Mouse (Mus musculus) right cerebral cortex, postnatal 10 days (tissue): ENCODE results near the gene Tm9sf4.
A peak's percentile ranks its signal among the peaks of the same experiment; 100 is the strongest.

ENCODE experiments used
- DNase-seq, 2 experiments: peaks; one replicate each; pipeline ENCODE4 v3.0.0; 2021; ENCODE audit warnings: low spot score in 2 of 2

Gene Tm9sf4

DNA sequence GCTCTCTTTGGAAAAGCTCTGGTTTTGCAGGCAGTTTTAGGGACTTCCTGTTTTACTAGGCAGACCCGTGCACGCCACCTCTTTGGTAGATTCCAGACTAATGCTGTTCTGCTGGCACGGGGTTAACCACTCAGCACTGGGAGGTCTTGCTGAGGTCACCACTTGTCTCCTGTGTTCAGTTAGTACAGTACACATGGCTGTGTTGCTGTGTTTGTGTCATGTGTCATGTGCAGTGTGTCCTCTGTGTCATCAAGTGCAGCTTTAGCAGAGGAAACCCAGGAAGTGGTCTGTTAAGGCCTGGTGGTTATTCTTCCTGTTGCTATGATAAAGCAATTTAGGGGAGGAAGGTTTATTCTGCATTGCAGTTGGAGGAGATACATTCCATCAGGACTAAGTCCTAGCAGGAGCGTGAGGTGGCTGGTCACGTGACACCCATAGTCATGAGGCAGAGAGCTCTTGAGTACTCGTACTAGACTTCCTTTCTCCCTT is 53.7 kb downstream of the Tm9sf4 start:
- no peak for DNase-seq

DNA sequence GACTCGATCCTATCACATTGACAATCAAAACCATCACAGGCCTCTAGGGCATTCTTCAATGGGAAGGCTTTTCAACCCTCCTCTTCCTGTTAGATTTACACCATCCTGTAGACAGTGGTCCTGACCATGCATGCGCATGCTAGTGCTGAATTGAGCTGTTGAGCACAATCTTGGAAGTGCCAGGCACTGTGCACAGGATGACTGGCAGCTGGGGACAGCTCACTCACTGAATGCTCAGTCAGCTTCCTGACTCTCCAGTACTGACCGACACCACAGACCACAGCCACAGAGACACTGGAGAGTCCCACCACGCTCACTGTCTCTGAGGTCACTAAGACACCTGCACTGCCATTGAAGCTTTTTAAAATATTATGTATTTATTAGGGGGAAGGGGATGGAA is 54.3 kb downstream of the Tm9sf4 start:
- no peak for DNase-seq

- DNase-seq: no peak
Measured at GRCm38 (mm10) chr2:153217826-153218340, 56.8 kb downstream of the Tm9sf4 start.

DNA sequence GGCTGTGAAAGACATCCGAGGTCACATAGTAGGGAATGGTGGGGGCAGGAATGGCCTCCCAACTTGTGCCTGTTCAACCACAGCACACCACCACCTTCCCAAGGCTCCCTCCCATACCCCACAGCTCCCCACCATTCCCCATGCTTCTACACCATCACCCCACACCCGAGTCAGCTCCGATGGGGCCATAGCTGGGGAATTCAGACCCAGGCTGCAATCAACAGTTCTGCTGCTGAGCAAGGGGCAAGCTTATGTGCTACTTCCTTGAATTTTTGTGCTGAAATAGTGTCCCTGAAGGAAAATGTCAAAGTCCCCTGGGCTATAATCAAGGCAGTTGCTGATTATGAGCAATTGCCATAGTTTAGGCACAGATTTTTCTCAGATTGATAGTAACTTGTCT is 57.4 kb downstream of the Tm9sf4 start:
- no peak for DNase-seq

GRCm38 (mm10) chr2:153221620-153222019 is 60.5 kb downstream of the Tm9sf4 start:
- DNase-seq: no peak

GRCm38 (mm10) chr2:153222130-153222529 is 61.0 kb downstream of the Tm9sf4 start:
- no peak for DNase-seq

- DNase-seq: no peak
Measured at GRCm38 (mm10) chr2:153222566-153222965, 61.5 kb downstream of the Tm9sf4 start.

DNA sequence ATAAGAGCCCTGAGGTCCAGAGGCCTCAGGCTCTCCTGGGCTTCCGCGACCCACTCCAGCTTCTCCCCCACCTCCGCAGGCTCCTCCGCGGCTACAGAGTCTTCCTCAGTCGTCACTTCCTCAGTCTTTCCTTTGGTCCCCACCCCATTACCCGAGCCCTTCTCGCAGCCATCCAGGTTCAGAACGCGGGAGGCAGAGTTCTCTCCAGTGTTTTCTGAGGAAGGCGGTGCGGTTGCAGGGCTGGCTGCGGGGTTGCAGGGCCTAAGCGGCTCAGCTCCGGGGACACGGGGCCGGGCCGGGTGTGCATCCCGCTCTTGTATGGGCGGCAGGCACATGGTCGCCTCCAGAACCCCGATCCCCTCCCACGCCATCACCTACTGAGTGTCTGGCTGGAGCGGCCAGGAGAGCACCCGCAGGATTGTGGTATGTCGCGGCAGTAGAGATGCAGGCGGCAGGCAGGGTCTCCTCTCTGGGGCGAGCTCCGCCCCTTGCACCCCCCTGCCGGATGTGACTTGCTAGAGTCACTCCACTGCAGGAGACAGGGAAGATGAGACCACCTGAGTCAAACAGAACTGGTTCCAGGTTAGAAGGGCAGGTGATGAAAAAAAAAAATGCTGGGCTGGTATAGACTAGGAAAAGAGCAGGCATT is 64.0 kb downstream of the Tm9sf4 start, which contains the start of gene Tspyl3:
Gene Tspyl3, minus strand, starts transcription at position 496 of the 649 bp plus-strand sequence.
- peak; percentile 78 to 85 for DNase-seq

GRCm38 (mm10) chr2:153225595-153225953 is 64.5 kb downstream of the Tm9sf4 start:
- DNase-seq: no peak

DNA sequence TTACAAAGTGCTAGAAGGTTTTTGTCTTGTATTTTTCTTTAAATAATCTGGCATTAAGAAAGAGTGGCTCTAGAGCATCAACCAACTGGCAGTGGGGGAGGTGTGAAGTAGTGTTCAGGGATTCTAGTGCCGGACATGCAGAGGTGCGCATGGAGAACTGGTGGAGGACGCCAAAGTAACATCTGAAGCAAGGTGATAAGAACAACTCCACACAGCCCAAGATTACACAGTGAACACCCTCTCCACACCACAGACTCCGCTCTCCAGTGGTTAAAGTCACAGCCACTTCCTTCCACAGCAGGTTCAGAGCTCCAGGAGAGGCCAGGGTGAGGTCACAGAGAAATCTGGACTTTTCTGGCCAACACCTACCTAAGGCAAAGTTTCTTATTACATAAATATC is 66.9 kb downstream of the Tm9sf4 start:
- no peak for DNase-seq

DNA sequence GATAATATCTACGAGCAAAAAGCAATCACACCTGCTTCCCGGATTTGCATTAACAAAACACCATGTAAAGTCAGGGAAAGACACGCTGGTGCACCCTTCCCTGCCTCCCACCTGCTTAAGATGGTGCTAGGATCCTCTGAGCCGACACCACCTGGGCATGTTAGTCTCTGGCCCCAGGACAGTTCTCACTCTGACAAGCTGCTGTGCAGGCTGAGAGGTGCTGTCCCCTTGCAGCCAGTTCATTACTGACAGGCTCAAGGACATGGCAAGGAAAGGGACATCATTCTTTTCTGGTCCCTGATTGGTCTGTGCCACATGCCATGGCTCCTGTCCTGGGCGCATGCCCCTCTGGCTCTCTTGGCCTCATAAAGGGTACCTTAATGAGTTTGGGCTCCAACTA is 67.4 kb downstream of the Tm9sf4 start:
- DNase-seq: no peak

DNA sequence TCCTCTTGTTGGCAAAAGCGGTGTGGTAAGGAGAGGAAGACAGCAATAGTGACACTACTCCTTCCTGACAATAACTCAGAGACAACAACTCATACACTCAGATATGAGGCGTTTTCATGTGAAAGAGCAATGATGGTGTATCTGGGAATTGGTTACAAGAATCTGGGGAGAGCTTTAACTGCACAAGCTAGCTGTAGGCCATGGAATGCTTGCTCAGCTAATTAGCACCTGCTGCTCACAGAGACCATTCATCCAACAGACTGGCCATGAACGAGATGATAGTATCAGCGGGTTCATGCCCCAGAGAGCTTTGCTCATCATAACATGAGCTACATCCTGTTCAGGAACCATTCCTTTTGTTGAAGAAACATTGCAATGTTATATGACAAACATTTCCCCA is 76.1 kb downstream of the Tm9sf4 start:
- no peak for DNase-seq

GRCm38 (mm10) chr2:153237891-153238290 is 76.8 kb downstream of the Tm9sf4 start:
- no peak for DNase-seq

DNA sequence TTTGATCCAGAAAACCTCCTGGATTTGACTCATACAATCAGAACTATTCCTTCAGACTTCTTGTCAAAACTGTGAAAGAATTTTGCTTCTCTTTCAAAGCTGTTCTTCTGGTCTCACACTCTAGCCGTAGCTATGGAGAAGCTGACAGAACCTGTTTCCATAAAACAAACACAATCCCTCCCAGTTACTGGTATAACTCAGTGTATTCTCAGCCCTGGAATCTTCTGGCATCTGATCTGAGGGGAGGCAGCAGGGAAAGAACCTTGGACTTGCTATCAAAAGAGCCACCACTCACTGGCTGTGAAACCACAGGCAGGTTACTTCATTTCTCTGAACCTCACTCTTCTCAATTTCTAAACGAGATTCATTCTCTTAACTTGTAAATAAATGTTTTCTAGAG is 77.3 kb downstream of the Tm9sf4 start:
- DNase-seq: no peak

DNA sequence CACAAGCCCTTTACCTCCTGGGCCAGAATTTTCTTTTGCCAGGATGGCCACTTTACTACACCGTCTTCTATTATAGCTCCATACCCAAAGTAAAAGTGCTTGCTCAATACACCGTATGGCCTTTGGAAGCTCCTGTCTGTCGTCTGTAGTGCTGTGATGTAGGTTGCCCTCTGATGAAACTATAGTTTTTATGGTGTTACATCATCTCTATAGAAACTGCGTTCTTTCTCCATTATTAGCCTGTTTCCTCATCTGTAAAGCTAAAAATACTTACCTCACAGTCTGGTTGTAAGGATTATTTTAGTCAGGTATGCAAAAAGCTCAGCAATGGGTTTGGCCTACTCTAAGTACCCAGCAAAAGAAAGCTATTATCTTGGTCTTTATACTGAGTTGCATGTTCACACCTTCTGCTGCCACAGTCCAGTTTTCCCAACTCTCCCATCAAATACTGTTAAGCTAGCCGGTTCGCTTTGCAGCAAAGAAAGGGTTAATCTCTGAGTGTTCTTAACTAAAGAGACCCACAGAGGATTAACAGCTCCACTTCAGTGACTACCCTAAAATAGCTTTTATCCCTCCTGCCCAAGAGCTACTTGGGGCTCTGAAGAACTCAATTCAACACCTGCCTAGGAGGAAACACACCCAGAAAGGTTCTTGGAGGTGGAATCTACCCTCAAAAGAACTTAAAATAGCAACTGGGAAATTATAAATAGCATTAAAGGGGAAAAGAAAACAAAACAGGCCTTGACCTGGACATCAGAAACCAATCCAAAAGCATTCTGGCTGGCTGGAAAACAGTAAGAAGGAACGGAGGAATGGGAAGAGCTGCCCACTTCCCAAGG is 78.1 kb downstream of the Tm9sf4 start:
- no peak for DNase-seq

DNA sequence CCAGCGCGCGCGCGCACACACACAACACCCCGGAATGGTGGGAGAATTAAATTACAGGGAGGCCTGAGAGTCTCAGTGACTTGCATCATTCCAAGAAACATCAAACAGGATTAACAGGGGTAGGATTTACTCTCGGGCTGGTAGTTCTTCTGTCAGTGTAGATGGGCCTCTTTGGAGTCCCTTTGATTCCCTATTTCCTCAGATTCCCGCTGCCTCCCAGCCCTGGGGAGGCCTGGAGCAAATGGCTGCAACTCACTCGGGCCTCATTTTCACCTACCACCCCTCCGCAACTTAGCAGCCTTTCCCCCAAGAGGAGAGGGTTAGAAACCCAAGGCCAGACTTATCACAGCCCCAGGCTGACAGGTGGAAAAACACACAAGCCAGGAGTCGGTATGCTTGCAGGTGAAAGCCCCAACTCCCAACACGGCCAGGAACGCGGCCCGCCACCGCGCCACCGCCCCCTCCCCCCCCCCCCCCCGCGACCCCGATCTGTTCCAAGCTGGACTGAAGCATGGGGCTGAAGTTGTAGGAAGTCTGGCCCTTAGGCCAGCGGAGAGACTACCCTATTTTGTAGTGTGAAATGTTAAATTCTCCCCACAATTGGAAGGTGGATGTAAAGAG is 78.9 kb downstream of the Tm9sf4 start:
- no peak for DNase-seq

DNA sequence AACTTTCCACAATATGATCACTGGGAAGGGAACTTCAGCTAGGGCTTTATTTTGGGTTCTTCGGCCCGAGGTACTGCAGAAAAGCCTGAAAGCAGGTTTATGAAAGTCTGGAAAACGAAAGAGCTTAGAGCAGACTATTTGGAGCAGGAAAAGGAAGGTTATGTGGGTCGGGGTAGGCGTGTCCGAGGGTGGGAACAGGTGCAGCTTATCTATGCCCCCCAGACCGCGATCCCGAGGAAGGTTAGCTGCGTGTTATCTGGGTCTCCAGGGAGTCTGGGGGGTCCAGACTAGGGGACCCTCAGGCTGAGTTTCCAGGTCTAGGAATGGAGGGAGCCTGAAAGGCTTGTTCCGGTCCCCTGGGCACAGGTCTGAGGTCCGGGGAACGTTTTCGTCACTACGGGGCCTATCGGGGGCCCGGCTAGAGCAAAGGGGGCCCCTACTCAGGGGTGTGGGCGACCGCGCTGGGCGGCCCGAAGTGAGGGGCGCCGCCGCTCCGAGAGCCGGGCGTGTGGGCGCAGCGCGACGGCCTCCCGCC is 79.7 kb downstream of the Tm9sf4 start:
- no peak for DNase-seq

DNA sequence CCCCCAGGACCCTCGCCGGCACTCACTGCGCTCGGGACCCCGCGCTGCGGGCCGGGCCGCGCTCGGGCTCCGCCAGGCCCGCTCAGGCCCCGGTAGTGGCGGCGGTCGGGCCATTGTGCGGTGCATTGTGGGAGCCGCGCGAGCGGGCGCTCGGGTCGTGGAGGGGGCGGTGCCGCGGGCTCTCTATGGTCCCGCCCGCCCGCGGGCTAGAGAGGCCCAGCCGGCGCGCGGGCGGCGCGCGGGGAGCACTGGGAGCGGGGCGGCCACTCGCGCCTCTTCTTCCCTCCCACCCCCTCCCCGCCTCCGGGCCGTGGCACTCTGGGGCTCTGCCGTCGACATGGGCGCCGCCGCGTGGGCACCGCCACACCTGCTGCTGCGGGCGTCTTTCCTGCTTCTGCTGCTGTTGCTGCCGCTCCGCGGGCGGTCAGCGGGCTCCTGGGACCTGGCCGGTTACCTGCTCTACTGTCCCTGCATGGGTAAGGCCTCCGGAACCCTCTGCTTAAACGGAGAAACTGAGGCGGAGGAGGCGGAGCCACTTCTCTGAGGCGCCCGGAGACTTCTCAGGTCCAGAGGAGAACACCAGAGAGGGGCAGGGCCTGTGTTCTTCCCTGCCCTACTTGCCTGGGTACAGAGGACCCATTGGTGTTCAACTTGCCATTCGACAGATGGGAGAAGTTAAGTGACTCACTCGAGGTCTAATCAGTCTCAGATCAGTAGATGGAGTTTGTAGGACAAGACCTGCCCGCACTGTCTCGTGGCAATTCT is 80.3 kb downstream of the Tm9sf4 start, which contains the start of the genes Plagl2 and Pofut1:
Gene Plagl2, minus strand, starts transcription at position 177 of the 765 bp plus-strand sequence.
Gene Pofut1, plus strand, starts transcription at position 284 of the 765 bp plus-strand sequence.
- DNase-seq: peak; percentile 92 to 93

- DNase-seq: no peak
Measured at GRCm38 (mm10) chr2:153242156-153242555, 81.1 kb downstream of the Tm9sf4 start.

GRCm38 (mm10) chr2:153249751-153250150 is 88.6 kb downstream of the Tm9sf4 start:
- no peak for DNase-seq

DNA sequence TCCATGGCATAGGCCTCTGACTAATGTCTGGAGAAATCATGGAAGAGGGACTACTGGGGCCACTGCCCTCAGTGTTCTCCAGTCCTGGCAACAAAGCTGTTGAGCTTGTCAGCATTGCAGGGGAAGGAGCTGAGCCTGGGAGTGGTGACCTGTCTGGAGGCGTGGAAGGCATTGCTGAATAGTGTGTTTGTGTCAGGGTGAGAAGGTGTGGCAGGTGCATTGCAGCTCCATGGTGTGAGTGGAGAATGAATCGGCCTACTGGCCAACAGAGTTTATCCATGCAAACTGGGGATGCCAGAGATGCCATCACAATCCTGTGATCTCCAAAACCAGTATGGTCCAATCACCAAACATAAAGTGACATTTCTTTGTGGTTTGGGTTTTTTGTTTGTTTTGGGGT is 95.5 kb downstream of the Tm9sf4 start:
- no peak for DNase-seq
